Mouse (Mus musculus): Measurements from ENCODE around the gene Slc39a13.

Slc39a13 gene

DNA sequence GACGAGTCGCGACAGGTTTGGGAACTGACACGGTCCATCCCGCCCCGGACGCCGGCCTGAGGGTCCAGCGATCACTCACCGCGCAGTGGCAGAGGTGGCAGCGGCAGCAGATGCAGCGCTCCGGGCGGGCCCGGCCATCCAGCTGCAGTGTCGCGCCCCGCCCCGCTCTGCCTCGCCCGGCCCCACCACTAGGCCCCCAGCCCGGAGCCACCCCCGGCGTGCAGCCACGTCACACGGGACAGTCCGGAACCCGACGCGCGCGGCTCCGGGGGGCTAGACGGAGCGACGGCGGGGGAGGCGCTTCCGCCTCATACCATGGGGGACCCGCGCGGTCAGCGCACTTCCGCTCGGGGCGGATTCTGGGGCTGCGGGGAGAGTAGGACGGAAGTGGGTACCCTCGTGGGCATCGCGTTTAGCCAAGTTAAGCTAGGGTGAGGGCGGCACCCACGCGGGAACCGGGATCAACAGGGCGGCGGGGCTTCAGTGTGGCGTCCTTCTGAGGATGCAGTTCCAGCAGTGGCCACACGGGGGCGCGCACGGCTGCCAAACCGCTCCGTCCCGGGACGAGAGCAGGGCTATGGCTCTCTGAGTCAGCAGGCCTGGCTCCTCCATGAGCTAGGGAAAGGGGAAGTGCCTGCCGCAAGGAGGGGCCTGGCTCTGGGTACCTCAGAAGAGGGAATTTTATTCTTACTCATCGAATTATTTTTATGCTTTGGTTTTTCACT lies at the start of gene Slc39a13:
Gene Slc39a13, minus strand, starts transcription at position 342 of the 725 bp plus-strand sequence.
- in situ Hi-C loops (cut with MboI; ENCODE audit: low pct_unique_long_range_greater_than_20kb in 1 of 2, low sequenced_read_pairs in 2 of 2, unreplicated experiment in 1 of 2) = no loop called here

DNA sequence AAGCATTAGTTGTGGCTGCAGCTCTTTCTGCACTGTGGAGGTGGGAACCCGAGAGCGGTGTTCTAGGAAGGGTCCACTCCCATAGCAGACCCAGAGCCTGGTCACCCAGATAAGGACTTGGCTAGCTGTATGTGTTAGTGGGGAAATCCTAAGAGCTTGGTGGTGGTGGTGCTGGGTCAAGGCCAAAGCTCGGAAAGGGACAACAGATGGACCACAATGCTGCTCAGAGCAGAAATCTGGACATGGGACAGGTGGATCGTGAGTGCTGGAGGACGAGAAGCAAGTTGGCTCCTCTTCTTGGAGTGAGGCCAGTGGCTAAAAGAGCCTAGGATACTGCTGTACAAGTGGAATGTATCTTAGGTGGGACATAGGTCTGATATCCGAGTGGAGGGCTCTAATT lies 49.3 kb upstream of the Slc39a13 start:
- in situ Hi-C loops (cut with MboI; ENCODE audit: low pct_unique_long_range_greater_than_20kb in 1 of 2, low sequenced_read_pairs in 2 of 2, unreplicated experiment in 1 of 2) = loop anchor here (10.0 to 25.0 kb wide), 3 partner anchors 75 to 368 kb away; no protein-coding TSS in a partner anchor

DNA sequence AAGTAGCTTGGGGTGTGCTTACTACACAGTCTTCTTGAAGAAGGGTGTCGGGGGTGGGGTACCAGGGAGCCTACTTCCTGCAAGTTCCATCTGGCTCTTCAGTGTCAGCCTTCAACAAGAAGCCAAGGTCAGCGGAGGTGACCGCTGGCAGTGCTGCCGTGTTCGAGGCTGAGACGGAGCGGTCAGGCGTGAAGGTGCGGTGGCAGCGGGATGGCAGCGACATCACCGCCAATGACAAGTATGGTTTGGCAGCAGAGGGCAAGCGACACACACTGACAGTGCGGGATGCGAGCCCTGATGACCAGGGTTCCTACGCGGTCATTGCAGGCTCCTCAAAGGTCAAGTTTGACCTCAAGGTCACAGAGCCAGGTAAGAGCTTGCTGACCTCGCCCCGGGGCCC lies 48.8 kb upstream of the Slc39a13 start:
- in situ Hi-C loops (cut with MboI; ENCODE audit: low pct_unique_long_range_greater_than_20kb in 1 of 2, low sequenced_read_pairs in 2 of 2, unreplicated experiment in 1 of 2) = loop anchor here (10.0 to 25.0 kb wide), 3 partner anchors 76 to 368 kb away; no protein-coding TSS in a partner anchor

DNA sequence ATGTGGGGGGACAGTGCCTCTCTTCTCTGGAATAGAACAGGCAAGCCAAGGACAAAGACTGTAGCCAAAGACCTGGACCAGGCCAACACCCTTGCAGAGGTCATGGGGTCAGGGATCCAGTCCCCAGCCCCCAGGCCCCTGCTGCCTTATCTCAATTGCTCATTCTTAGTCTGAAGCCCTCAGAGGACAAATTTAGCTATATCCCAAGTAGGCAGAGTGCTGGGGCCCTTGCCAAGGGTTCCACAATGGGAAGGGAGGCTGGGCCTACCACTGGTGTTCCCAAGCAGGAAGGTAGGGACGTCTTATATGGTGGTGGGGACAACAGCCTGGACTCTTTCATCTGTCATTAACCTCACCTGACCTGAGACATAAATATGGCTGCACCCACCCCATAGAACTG lies 48.4 kb upstream of the Slc39a13 start:
- in situ Hi-C loops (cut with MboI; ENCODE audit: low pct_unique_long_range_greater_than_20kb in 1 of 2, low sequenced_read_pairs in 2 of 2, unreplicated experiment in 1 of 2) = loop anchor here (10.0 to 25.0 kb wide), 3 partner anchors 76 to 369 kb away; no protein-coding TSS in a partner anchor

DNA sequence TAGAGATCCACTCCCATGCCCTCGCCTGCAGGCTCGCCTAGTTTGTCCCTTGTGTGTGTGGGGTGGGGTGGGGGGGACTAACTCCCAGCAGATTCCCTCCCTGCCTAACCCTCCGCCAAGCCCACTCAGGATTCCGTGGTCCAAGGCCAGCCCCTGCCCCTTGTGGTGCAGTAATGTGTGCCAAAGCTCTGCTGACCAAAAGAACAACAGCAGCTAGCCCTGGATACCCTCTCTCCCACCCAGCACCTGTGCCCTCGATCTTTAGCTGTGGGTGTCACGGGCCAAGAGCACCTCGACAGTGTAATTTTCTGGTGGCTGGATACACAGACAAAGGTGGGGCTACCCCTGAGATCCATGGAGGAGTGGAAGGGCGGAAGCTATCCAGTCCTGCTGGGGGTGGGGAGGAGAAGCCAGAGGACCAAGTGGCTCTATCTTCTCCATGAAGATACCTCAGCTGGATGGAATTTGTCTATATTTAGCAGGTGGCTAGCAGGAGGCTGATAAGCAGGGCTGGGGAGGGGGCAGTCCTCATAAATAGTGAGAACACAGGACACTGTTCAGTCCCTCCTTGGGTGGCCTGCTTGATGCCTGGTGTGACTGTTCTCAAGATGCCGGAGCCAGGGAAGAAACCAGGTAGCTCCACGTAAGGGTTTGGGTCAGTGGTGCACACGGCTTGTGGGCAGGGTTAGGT lies 47.5 kb upstream of the Slc39a13 start, which contains the start of gene Mybpc3:
Gene Mybpc3, plus strand, starts transcription at position 560 of the 691 bp plus-strand sequence.
- in situ Hi-C loops (cut with MboI; ENCODE audit: low pct_unique_long_range_greater_than_20kb in 1 of 2, low sequenced_read_pairs in 2 of 2, unreplicated experiment in 1 of 2) = loop anchor here (10.0 to 25.0 kb wide), 3 partner anchors 77 to 370 kb away; no protein-coding TSS in a partner anchor

DNA sequence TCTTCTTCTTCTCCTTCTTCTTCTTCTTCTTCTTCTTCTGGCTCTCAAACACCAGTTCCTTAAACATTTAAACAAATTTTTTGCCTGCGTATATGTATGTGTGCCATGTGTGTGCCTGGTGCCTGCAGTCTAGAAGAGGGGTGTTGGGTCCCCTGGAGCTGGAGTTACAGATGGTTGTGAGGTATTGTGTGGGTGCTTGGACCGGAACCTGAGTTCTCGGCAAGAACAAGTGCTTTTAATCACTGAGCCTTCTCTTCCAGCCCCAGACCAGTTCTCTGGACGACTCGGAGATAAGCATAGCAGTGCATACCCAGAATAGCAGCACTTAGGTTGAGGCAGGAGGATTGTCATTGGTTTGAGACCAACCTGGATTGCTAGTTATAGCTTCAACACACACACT lies 46.6 kb upstream of the Slc39a13 start:
- in situ Hi-C loops (cut with MboI; ENCODE audit: low pct_unique_long_range_greater_than_20kb in 1 of 2, low sequenced_read_pairs in 2 of 2, unreplicated experiment in 1 of 2) = loop anchor here (10.0 to 25.0 kb wide), 3 partner anchors 78 to 370 kb away; no protein-coding TSS in a partner anchor

DNA sequence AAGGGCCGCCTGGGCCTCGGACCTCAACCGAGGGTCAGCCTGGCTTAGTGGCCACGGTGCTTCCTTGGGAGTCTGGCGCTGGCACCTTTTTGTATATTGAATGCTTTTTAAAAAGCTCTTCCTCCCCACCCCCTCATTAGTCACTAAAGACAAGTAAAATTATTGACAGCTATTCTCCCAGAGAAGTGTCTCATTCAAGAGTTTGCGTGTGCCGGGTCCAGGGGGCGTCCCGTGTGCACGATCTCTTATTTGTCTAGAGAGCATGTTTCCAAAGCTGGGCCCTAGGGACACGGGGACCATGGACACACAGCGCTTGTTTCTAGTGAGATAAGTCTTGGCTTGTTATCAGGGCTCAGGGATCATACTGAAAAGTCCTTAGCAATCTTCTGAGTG lies 45.4 kb upstream of the Slc39a13 start:
- in situ Hi-C loops (cut with MboI; ENCODE audit: low pct_unique_long_range_greater_than_20kb in 1 of 2, low sequenced_read_pairs in 2 of 2, unreplicated experiment in 1 of 2) = loop anchor here (10.0 to 25.0 kb wide), 3 partner anchors 79 to 372 kb away; no protein-coding TSS in a partner anchor

DNA sequence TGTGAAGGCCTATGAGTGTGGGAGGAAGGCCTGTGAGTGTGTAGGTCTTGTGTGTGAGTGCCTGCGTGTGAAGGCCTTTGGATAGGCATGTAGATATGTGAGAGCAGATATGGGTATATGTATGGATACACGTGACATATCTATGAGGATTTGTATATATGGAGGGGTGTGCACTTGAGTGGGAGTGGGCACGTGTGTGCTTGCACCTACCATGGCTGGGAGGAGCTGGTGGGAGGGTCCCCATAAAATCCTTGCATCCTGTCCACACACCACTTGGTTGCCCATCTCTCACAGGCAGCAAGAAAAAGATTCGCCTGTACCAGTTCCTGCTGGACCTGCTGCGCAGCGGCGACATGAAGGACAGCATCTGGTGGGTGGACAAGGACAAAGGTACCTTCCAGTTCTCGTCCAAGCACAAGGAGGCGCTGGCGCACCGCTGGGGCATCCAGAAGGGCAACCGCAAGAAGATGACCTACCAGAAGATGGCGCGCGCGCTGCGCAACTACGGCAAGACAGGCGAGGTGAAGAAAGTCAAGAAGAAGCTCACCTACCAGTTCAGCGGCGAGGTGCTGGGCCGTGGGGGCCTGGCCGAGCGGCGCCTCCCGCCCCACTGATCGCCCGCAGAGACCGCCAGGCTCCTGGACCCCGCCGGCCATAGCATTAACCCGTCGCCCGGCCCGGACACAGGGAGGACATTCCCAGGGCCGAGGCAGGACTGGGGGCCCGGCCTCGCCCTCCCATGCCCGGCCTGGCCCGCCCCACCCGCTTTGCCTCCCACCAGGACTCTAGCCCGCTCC lies 44.8 kb upstream of the Slc39a13 start:
- in situ Hi-C loops (cut with MboI; ENCODE audit: low pct_unique_long_range_greater_than_20kb in 1 of 2, low sequenced_read_pairs in 2 of 2, unreplicated experiment in 1 of 2) = loop anchor here (5.0 to 25.0 kb wide), 4 partner anchors 77 to 372 kb away; no protein-coding TSS in a partner anchor

DNA sequence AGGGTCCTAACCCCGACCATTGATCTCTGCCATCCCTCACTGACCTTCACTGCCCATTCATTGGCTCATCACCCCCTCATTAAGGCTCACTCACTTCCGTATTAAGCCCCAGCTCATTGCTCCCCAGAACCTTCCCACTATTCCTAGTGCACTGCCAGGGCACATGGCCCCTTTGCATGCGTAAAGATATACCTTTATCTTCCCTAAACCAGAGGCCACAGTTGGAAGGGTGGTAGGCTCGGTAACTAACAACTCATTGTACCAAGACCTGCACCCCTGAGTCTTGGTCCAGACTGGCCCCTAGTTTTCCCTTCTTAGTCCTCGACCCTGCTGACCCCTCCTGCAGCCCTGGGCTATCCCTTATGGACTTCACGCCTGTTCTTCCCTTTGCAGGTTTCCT lies 43.6 kb upstream of the Slc39a13 start:
- in situ Hi-C loops (cut with MboI; ENCODE audit: low pct_unique_long_range_greater_than_20kb in 1 of 2, low sequenced_read_pairs in 2 of 2, unreplicated experiment in 1 of 2) = loop anchor here (5.0 to 25.0 kb wide), 4 partner anchors 78 to 373 kb away; no protein-coding TSS in a partner anchor

DNA sequence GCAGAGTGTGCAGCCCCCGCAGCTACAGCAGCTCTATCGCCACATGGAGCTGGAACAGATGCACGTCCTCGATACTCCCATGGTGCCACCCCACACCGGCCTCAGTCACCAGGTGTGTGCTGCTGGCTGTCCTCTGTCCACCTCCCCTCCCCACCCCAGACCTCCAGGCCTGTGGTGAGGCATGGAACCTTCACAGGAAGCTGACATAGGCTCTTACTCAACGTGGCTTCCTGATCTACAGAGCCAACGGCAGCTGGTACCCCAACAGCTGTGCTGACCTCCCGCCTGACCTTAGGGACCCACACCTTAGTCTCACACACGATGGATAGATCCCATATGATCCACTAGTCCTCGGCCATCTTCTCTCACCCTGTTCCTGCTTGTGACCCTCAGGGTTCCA lies 43.1 kb upstream of the Slc39a13 start:
- in situ Hi-C loops (cut with MboI; ENCODE audit: low pct_unique_long_range_greater_than_20kb in 1 of 2, low sequenced_read_pairs in 2 of 2, unreplicated experiment in 1 of 2) = loop anchor here (5.0 to 25.0 kb wide), 4 partner anchors 79 to 374 kb away; no protein-coding TSS in a partner anchor

DNA sequence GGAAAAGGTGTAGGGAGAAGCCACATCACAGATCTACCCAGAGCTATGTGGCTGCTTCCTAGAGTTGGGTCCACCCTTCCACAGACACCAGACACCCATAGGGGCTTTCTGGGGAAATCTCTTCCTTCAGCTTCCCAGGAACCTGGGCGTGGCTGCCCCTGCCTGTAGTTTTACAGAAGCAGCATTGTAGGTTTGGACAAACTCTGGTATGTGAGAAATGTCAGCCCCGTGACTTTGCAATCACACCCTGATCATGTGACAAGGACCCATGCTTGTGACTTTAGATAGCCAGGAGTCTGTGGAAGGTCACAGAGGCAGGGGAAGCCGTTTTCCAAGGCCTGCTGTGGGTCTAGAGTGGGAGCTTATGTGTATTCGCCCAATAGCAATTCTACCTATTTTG lies 42.3 kb upstream of the Slc39a13 start:
- in situ Hi-C loops (cut with MboI; ENCODE audit: low pct_unique_long_range_greater_than_20kb in 1 of 2, low sequenced_read_pairs in 2 of 2, unreplicated experiment in 1 of 2) = loop anchor here (5.0 to 25.0 kb wide), 4 partner anchors 80 to 375 kb away; no protein-coding TSS in a partner anchor

DNA sequence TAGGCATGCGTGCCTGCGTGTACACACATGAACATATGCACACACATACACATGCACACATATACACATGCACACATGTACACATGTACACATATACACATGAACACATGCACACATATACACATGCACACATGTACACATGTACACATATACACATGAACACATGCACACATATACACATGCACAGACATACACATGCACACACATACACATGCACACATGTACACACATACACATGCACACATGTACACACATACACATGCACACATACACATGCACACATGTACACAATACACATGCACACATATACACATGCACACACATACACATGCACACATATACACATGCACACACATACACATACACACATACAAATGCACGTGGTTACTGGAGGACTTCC lies 41.6 kb upstream of the Slc39a13 start:
- in situ Hi-C loops (cut with MboI; ENCODE audit: low pct_unique_long_range_greater_than_20kb in 1 of 2, low sequenced_read_pairs in 2 of 2, unreplicated experiment in 1 of 2) = loop anchor here (5.0 to 25.0 kb wide), 4 partner anchors 80 to 375 kb away; no protein-coding TSS in a partner anchor

DNA sequence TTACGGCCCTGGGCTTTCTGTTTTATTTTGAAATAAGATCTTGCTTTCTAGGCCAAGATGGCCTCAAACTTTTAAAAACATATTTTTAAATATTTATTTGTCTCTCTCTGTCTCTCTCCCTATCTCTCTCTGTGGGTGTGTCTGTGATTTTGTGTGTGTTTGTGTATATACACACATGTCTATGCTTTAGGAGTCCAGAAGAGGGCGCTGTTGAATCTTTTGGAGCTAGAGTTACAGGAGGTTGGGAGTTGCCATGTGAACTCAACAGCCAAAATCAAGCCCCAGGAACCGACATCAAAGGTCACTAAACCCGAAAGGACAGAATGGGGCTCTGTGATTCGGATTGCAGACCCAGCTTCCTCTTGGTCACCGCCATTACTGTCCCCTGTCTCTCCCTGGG lies 40.2 kb upstream of the Slc39a13 start:
- in situ Hi-C loops (cut with MboI; ENCODE audit: low pct_unique_long_range_greater_than_20kb in 1 of 2, low sequenced_read_pairs in 2 of 2, unreplicated experiment in 1 of 2) = loop anchor here (5.0 to 25.0 kb wide), 4 partner anchors 82 to 377 kb away; no protein-coding TSS in a partner anchor

DNA sequence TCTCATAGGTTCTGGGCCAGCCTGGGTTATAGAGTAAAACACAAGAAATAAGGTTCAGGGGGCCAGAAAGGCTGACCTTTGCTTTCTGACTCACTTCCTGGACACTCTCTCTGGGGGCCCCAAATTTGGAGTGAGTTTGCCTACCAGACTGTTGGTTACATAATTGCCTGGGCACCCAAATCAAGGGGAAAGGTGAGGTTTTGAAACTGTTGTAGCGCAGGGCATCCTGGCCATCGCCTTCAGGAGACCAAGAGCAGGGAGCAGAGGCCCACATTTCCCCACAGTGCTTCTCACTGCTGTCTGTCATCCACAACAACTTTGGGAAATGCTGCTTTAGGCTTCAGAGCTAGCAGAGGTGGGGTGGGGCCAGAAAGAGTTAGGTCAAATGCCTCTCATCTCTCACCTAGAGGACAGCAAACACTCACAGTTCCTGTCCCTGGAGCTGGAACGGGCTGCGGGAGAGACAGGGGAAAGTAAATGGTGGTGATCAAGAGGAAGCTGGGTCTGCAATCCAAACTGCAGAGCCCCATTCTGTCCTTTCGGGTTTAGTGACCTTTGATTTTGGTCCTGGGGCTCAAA lies 39.7 kb upstream of the Slc39a13 start:
- in situ Hi-C loops (cut with MboI; ENCODE audit: low pct_unique_long_range_greater_than_20kb in 1 of 2, low sequenced_read_pairs in 2 of 2, unreplicated experiment in 1 of 2) = loop anchor here (5.0 to 25.0 kb wide), 4 partner anchors 82 to 377 kb away; no protein-coding TSS in a partner anchor

DNA sequence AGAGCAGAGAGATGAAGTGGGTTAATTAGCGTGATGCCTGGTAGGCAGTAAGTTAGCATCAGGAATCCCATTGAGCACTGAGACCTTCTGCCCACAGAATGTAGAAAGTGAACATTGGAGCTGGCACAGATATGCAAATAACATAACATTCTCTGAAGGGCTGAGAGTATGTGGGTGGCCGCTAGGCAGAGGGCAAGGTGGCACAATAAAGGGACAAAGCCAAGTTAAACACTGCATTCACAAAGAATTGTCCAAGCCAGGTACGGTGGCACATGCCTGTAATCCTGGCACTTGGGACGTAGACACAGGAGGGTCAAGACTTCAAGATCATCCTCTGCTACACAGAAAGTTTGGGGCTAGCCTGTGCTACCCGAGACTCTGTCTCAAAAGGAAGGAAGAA lies 39.0 kb upstream of the Slc39a13 start:
- in situ Hi-C loops (cut with MboI; ENCODE audit: low pct_unique_long_range_greater_than_20kb in 1 of 2, low sequenced_read_pairs in 2 of 2, unreplicated experiment in 1 of 2) = loop anchor here in 1 of 2 experiments (25.0 kb wide), 1 partner anchor 378 kb away; no protein-coding TSS in a partner anchor

DNA sequence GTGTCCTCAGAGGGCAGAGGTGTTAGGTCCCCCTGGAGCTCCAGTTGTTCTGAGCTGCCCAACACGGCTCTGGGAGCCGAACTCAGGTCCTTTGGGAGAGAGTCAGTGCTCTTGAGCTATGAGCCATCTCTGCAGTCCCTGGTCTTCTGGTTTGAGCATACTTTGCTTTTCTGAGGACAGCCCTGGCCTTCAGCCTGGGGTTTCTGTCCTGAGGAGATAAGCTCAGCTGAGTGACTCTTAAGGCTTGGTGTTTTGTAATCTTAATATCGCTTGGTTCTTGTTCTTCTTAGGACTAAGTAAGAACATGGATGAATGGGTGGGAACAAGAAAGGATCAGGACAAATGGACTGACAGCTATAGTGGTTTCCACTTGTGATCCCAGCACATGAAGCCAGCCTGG lies 37.9 kb upstream of the Slc39a13 start:
- in situ Hi-C loops (cut with MboI; ENCODE audit: low pct_unique_long_range_greater_than_20kb in 1 of 2, low sequenced_read_pairs in 2 of 2, unreplicated experiment in 1 of 2) = loop anchor here in 1 of 2 experiments (25.0 kb wide), 1 partner anchor 379 kb away; no protein-coding TSS in a partner anchor

DNA sequence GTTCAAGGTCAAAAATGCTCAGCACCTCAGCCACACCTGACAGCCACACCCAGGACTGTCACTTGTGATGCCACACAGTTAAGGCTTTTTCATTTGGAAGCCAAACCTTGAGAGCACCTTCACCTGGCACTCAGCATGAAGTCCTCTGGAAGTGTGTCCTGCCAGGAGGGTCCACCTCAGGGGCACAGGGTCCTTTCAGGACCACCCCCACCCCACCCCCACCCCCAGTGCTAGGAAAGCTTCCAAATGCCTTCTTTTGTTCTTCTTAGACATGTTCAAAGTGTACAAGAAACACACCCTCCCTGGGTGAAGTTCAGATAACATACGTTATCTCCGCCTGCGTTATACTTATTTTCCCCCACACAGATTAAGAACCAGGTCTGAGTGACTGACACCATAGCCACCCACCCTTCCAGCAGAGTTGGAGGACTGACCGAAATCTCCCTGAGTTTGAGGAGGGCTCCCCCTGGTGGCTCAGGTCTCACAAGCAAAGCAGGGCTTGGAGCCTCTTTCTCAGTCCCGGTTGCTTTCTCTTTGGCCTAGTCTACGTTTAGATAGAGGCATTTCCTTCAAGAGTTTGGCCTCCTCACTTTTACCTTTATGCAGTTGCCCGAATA lies 31.0 kb upstream of the Slc39a13 start:
- in situ Hi-C loops (cut with MboI; ENCODE audit: low pct_unique_long_range_greater_than_20kb in 1 of 2, low sequenced_read_pairs in 2 of 2, unreplicated experiment in 1 of 2) = loop anchor here in 1 of 2 experiments (25.0 kb wide), 1 partner anchor 386 kb away; no protein-coding TSS in a partner anchor

Measured in mouse embryonic stem cell (cell line).